Mouse (Mus musculus): ENCODE results near the gene Ikzf3.

Ikzf3 gene

GRCm38 (mm10) chr11:98545711-98546231 lies at the start of gene Ikzf3:
Ikzf3 (minus strand) TSS chr11:98546031.
- peak; percentile 46 for DNase-seq (ENCODE audit: low read depth, low spot score)

GRCm38 (mm10) chr11:98595473-98595872 lies 49.6 kb upstream of the Ikzf3 start:
- no peak for DNase-seq (ENCODE audit: low read depth, low spot score)

DNA sequence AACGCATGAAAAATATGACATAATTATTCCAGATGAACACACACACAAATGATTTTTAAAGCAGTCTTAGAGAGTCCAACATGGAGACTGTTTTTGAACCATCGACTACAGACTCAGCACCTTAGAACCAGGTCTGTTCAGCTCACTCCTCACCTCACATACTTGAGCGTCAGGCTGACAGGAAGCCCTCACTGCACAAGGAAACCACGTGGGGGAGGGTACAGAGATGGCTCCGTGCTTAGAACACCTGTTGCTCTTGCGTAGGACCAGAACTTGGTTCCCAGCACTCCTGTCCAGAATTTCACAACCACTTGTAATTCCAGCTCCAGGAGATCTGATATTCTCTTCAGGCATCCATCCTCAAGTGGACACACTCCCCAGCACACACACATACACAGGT lies 49.2 kb upstream of the Ikzf3 start:
- DNase-seq (ENCODE audit: low read depth, low spot score), result no peak

DNA sequence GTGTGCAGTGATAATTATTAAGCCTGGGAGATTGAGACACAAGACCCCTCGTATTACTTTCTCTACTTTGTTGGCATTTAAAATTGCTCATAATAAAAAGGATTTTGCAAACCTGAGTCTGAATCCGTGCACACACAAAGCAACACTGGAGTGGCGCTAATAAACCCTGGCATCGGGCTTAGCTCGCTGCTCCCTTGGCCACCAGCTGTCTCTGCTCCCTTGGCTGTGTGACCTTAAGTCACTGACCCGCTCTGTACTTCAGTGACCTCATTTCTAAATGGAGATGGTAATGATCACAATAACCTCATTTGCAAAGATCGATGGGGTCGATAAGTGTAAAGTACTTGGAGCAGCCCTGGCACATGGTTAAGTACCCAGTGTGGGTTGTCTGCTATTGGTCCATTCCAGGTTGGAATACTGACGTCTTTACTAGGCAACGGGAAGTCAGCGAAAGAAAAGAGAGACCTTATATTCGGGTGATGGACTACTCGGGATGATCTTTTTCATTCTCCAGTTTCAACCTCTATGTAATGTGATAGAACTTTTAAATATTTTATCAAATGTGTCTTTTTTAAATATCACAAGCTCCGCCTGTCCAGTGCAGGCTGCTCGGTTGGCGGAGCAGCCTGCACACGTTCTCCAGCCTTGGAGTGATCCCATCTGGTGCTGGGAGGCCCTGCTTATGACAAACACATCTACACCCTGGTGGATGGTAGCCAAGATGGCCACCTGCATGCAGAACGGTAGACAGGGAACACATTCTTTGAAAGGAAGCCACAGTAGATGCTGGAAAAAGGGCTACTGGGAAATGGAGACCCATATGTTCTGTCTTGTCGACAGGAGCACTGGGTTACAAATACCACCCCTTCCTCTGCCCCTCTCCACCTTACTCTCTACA lies 45.0 kb upstream of the Ikzf3 start:
- DNase-seq (ENCODE audit: low read depth, low spot score), result no peak

GRCm38 (mm10) chr11:98589306-98589705 lies 43.5 kb upstream of the Ikzf3 start:
- no peak for DNase-seq (ENCODE audit: low read depth, low spot score)

DNA sequence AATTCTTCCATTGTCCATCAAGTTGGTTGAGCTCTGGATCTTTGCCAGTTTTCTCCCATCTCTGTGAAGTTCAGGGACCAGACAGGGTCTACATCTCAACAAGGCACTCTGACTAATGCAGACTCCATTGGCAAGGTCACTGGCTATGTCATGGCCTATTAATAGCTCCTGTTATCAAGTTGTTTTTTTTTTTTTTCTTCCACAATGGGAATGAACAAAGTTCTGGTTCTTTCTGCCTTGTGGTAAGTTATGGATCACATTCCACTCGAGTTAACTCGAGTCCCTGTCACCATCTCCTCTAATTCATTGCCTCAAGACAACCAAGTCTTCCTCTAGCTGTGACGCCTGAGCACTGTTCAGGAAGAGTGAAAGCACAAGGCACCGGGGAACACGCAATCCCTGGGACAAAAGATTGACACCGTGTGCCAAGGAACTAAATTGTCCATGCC lies 43.0 kb upstream of the Ikzf3 start:
- no peak for DNase-seq (ENCODE audit: low read depth, low spot score)

GRCm38 (mm10) chr11:98587684-98588546 lies 42.1 kb upstream of the Ikzf3 start:
- DNase-seq (ENCODE audit: low read depth, low spot score), result no peak

GRCm38 (mm10) chr11:98586892-98587563 lies 41.2 kb upstream of the Ikzf3 start, which contains the start of gene Ormdl3:
Ormdl3 (minus strand) TSS chr11:98587368.
- DNase-seq (ENCODE audit: low read depth, low spot score), result peak; percentile 92

DNA sequence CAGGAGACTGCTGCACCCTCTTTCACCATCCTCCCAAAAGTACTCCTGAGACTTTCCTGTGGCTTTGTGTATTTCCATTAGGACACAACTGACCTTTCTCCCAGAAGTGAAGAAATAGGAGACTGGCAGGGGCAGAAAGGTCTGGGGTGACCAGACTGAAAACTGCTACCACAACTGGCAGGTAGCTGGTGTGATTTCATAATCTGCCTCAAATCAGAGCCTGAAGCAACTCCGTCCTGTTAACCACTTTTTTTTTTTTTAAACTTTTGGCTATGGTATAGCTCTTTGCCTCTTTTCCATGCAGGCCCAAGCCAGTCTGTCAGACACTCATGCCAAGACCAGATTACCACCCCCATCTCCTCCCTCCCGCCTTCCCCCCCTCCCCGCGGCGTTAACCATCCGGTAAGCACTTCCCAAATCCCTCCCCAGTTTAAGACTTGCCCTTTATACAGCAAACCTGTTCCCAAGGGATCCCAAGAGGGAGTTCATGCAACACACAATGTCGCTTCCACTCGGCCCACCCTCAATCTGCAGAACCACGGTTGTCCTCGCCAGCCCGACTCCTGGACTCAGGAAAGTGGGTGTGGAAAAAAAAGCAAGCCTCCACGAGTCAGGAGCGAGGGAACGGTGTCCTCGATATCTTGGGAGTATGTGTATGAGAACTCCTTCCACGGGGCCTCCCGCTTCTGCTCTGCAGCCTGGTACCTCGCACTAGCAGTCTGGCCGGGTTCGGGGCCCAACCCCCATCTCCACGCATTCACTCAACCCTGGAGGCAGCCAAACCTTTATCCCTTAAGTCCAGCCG lies 40.5 kb upstream of the Ikzf3 start:
- DNase-seq (ENCODE audit: low read depth, low spot score), result no peak

DNA sequence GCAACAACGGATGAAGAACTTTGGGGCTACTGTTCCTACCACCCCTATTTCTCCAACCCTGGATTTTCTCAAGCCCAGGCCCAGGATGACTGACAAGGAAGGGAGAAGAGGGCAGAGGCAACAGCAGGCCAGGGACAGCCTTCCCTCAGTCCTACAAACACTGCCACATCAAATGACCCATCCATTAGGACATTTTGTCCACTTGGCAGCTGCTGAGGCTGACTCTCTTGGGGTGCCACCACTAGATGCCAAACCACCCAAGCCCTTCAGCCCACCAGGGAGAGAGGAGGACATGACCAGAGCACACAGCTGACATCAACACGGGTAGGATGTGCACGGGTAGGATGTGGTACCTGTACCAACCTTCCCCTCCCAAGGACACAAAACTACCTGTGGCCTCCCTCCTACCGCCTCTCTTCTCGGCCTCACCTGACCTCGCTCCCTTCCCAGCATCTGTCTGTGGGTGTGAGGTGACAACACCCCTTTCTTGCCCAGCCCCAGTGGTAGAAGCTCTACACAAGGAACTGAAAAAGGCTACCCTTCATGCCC lies 38.9 kb upstream of the Ikzf3 start:
- no peak for DNase-seq (ENCODE audit: low read depth, low spot score)

DNA sequence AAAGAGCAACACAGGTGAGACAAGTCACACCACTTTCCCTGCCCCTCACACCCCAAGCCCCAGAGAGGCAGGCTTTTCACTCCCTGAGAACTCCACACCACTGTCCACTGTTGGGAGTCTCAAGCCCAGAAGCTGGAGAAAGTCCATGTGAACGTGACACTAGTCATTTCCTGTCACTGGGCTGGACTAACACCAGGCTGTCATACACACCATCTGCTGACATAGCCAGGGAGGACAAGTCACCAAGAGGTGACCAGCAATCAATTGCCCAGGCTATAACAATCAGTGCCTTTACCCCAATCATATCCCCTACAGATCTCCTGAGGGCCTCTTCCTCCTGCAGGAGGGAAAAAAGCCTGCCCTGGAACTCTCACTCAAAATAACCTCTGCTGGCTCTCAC lies 38.3 kb upstream of the Ikzf3 start:
- no peak for DNase-seq (ENCODE audit: low read depth, low spot score)

DNA sequence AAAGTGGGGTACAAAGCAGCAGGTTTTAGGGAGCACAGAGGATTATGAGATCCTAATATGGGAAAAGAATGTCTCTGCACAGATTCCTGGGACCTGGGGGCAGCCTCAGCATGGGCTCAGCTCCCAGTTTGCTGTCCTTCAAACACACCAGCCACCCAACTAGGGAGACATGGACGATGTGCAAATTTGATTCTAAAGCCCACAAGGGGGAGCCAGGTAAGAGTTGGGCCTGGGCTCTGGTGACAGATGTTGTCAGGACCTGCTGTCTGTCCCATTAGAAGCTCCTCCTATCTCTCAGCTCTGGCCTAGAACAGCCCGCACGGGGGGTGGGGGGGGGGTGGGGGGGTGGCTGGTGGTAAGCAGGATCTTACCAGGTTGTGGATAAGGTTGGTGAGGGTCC lies 37.7 kb upstream of the Ikzf3 start:
- no peak for DNase-seq (ENCODE audit: low read depth, low spot score)

- DNase-seq (ENCODE audit: low read depth, low spot score), result no peak
Measured at GRCm38 (mm10) chr11:98583265-98583552, 37.4 kb upstream of the Ikzf3 start.

GRCm38 (mm10) chr11:98582551-98583264 lies 36.9 kb upstream of the Ikzf3 start:
- DNase-seq (ENCODE audit: low read depth, low spot score), result no peak

DNA sequence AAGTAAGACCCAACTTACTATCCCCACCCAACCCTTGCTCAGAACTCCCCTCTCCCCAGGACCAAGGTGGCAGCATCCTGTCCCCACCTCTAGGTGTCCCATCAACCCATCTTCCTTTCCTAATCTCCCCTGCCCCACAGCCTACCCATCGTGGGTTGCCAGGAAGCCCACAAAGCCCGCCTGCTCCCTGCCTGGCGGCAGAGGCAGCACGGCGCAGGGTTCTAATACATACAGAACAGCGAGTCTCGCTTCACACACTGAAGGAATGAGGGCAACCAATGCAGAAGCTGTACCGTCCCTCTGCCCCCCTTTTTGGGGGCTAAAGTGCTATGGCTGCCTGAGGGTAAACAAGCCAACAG lies 36.2 kb upstream of the Ikzf3 start:
- DNase-seq (ENCODE audit: low read depth, low spot score), result no peak

DNA sequence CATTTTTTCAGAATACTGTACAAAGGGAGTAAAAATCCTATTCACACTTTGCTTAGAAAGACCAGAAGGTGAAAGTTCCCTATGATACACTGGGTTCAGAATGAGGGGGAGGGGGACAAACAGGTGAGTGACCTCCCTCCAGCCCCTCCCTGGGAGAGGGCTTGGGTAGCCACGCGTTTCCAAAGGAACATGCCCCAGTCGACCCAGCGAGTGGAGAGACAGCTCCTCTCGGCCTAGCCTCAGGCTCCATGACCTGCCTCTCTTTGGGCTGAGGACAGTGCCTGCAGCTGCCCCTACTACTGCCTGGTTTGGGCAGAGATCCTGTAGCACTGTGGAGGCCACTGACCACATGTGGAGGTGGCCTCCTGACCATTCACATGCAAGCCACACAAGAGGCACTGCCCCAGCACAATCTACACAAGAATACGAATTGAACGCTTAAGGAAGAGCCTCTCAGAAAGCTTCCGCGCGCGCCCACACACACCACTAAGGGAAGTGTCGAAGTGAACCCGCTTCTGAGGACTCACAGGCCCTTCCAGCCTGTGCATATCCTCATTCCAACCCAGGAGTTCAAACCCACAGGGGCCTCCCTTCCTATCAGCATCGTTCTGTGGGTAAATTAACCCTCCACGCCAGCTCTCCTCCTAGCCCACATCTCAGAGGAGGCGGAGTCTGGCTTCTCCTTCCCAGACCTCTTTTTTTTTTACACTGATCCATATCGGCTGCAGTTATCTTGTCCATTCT lies 35.6 kb upstream of the Ikzf3 start:
- DNase-seq (ENCODE audit: low read depth, low spot score), result no peak

DNA sequence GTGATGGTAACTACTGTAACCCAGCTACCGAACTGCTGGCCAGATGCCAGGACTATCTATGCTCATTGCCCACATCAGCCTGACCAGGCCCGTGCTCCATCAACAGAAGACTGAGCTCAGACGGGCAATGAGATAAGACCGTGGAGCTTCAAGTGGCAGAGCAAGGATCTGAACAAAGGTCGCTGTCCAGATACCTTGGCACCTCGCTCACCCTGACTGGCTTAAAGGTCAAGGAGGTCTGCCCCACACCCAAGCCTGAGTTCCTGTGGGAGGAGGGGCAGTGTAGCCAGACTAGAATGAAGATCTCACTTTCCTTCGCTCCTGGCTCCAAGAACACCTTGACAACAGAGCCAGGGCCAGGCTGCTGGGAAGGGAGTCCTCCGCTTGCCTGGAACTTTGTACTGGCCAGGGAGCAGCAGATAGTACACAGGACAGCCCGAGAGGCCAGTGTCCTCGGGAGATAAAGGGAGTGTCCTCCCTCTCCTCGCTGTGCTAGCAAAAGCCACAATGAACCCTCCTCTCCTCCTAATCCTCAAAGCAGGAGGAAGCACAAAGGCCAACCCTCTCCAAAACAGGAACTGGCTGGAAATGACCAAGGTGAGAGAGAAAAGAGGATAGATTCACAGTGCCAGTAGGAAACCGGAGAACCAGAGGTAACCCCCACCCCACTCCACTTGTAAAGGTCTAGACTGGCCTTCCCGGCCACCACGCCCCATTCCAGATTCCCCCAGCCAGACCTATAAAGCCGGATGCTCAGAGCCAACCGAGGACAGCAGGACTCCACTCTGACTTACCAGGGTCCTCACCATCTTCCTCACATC lies 34.7 kb upstream of the Ikzf3 start:
- no peak for DNase-seq (ENCODE audit: low read depth, low spot score)

DNA sequence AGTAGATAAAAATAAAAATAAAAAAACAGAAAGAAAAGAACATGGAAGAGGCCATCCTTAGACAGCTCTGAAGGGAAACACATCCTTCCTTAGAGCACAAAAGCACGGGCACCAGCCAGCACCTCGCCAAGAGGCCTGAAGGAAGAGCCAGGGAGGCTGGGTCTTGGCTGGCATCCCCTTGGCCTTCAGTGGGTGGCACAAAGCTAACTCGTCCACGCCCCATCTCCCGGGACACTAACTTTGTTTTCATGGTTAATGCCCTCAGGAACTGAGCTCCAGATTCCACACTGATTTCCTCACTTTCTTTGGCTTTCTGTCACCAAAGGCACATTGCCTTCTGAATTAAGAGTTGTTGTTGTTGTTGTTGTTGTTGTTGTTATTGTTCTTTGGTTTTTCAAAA lies 31.9 kb upstream of the Ikzf3 start:
- no peak for DNase-seq (ENCODE audit: low read depth, low spot score)

DNA sequence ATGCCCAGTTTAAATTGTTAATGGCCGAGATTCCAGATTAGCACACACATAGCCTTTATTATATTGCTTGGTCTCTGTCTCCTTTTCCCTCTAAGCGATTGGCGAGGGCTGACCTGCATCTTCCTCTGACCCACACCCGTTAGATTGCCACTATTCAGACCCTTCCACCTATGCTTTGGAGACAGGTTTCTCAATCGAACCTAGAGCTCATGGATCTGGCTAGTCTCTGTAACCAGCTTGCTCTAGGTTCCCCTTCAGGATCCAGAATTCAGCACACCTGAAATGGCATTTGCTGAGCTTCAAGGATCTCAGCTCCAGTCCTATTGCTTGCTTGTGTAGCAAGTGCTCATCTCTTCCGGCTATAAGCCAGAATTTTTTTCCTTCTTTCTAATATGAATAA lies 23.6 kb upstream of the Ikzf3 start:
- DNase-seq (ENCODE audit: low read depth, low spot score), result no peak

All from retina, postnatal 7 days (tissue).